In the genomic region with DNA sequence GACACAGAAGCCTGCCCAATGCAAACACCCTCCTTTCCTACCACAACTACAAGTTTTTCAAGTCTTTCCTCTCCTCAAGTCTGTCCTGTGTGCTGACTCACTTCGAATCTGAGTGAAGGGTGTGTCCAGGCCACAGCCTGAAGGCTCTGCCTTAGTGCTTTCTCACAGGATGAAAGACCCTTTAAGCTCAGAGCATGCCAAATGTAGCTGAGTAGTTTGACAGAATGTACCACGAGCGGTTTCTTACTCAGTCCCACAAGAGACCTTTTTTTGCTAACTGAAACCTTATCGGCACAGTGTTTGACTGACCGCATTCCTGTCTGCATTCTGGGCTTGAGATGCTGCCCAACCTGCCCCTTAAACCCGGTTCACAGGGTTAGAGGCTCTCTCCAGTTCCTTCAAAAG, we compare ENCODE assay signal across 12 mouse cellular contexts.
DNase-seq lines count a peak whose midpoint lies in the region; ATAC-seq and TF ChIP-seq lines count a peak whose summit lies in the region.
"Had no signal": no experiment of that assay in that cellular context is flagged by ENCODE, and none has a peak within 500 bp of the region (broad histone marks: within the 10 kb centered on the region; RNA-seq: fewer than 3 reads in every experiment).

No protein-coding gene starts in this region.

- no peak for ATAC-seq in heart, postnatal 0 days (ENCODE audit: insufficient read depth, low read depth)
- ATAC-seq in kidney, embryonic 14.5 days (ENCODE audit: low FRiP score, low TSS enrichment) = no peak
- ATAC-seq in midbrain, embryonic 11.5 days (ENCODE audit: low FRiP score) = no peak
- ATAC-seq: forebrain, embryonic 14.5 days had no signal

- H3K9ac ChIP-seq in heart, postnatal 0 days (replicated peaks; ENCODE audit: low read depth, low read length) = no peak overlapping the region
- H3K9ac ChIP-seq in kidney, embryonic 14.5 days (ENCODE audit: low read depth, low read length) = no peak overlapping the region
- no peak overlapping the region for H3K9ac ChIP-seq in midbrain, embryonic 11.5 days (ENCODE audit: low read length)
- H3K9ac ChIP-seq: limb, embryonic 13.5 days had no signal

- peaks cover 19% of the 10 kb centered on the region for H3K4me1 ChIP-seq in heart, postnatal 0 days (ENCODE audit: control insufficient read depth, insufficient read depth)
- H3K4me1 ChIP-seq in kidney, embryonic 14.5 days (ENCODE audit: control insufficient read depth, insufficient read depth, low read length) = peaks cover 5% of the 10 kb centered on the region; the same call in 1 of the 2 replicates
- peaks cover 13% of the 10 kb centered on the region for H3K4me1 ChIP-seq in midbrain, embryonic 10.5 days
- no peaks in the 10 kb centered on the region for H3K4me1 ChIP-seq in midbrain, embryonic 11.5 days (ENCODE audit: control insufficient read depth, insufficient read depth, low read length)

- no peak overlapping the region for H3K4me3 ChIP-seq in gastrocnemius, adult 2 months
- no peak overlapping the region for H3K4me3 ChIP-seq in heart, postnatal 0 days (ENCODE audit: low read depth, low read length)
- H3K4me3 ChIP-seq in macrophage (ENCODE audit: inconsistent target) = no peak overlapping the region
- no peak overlapping the region for H3K4me3 ChIP-seq in kidney, embryonic 14.5 days (ENCODE audit: low read length)
- no peak overlapping the region for H3K4me3 ChIP-seq in midbrain, embryonic 10.5 days
- H3K4me3 ChIP-seq in midbrain, embryonic 11.5 days (ENCODE audit: low read depth, low read length) = no peak overlapping the region
- H3K4me3 ChIP-seq: limb, embryonic 13.5 days had no signal

- DNase-seq in gastrocnemius, adult 2 months = no peak
- no peak for DNase-seq in gastrocnemius, postnatal 10 days
- DNase-seq in adipocyte (ENCODE audit: low spot score) = peak; percentile 47
- no peak for DNase-seq in heart, postnatal 0 days (ENCODE audit: low spot score)
- DNase-seq in midbrain, embryonic 10.5 days (ENCODE audit: low spot score) = no peak
- DNase-seq in midbrain, embryonic 11.5 days (ENCODE audit: low spot score, missing footprints) = no peak
- DNase-seq: cerebellum, adult 11-12 months; kidney, postnatal 10 days had no signal

- no peak for TF ChIP-seq EP300 in heart, postnatal 0 days (IDR thresholded peaks at IDR 0.05; ENCODE audit: low read depth)

- TF ChIP-seq CTCF in gastrocnemius, adult 2 months (IDR thresholded peaks at IDR 0.05) = no peak
- TF ChIP-seq CTCF in heart, postnatal 0 days (IDR thresholded peaks at IDR 0.05; ENCODE audit: low read depth) = no peak

- peak overlapping the region; percentile 81 for H3K27ac ChIP-seq in gastrocnemius, adult 2 months
- H3K27ac ChIP-seq in heart, postnatal 0 days (ENCODE audit: low read depth) = peak overlapping the region; percentile 79
- peak overlapping the region; percentile 97 for H3K27ac ChIP-seq in macrophage
- H3K27ac ChIP-seq in kidney, embryonic 14.5 days (ENCODE audit: low read depth, low read length) = no peak overlapping the region
- no peak overlapping the region for H3K27ac ChIP-seq in midbrain, embryonic 10.5 days (replicated peaks)
- no peak overlapping the region for H3K27ac ChIP-seq in midbrain, embryonic 11.5 days (ENCODE audit: low read depth, low read length)
- H3K27ac ChIP-seq: limb, embryonic 13.5 days had no signal

- H3K27me3 ChIP-seq in heart, postnatal 0 days (ENCODE audit: control insufficient read depth, insufficient read depth, low read length) = no peaks in the 10 kb centered on the region
- no peaks in the 10 kb centered on the region for H3K27me3 ChIP-seq in kidney, embryonic 14.5 days (ENCODE audit: control insufficient read depth, insufficient read depth, low read length)
- no peaks in the 10 kb centered on the region for H3K27me3 ChIP-seq in midbrain, embryonic 10.5 days (ENCODE audit: low read depth, poor library complexity, severe bottlenecking)
- H3K27me3 ChIP-seq in midbrain, embryonic 11.5 days (ENCODE audit: control insufficient read depth, insufficient read depth, low read length) = no peaks in the 10 kb centered on the region
- H3K27me3 ChIP-seq: limb, embryonic 13.5 days had no signal

- WGBS in heart, postnatal 0 days = 30% methylated on average over 6 of the region's 6 CpGs
- WGBS in macrophage (ENCODE audit: missing documents) = 26% methylated on average over 6 of the region's 6 CpGs
- WGBS in kidney, embryonic 14.5 days = 70% methylated on average over 6 of the region's 6 CpGs
- 85% methylated on average over 6 of the region's 6 CpGs for WGBS in midbrain, embryonic 10.5 days
- WGBS in midbrain, embryonic 11.5 days = 89% methylated on average over 6 of the region's 6 CpGs

- H3K79me2 ChIP-seq in macrophage (ENCODE audit: inconsistent target) = no peaks in the 10 kb centered on the region

- H3K4me2 ChIP-seq in heart, postnatal 0 days (ENCODE audit: low read depth, low read length) = no peak overlapping the region
- H3K4me2 ChIP-seq in kidney, embryonic 14.5 days (replicated peaks; ENCODE audit: low read depth, low read length) = no peak overlapping the region
- no peak overlapping the region for H3K4me2 ChIP-seq in midbrain, embryonic 11.5 days
- H3K4me2 ChIP-seq: limb, embryonic 13.5 days had no signal

- intact Hi-C loops in gastrocnemius, adult 2 months (cut with DNase I) = no loop called here

- H3K9me3 ChIP-seq in heart, postnatal 0 days (replicated peaks; ENCODE audit: control insufficient read depth, low read length) = no peaks in the 10 kb centered on the region
- H3K9me3 ChIP-seq in kidney, embryonic 14.5 days (ENCODE audit: control insufficient read depth, low read length) = no peaks in the 10 kb centered on the region
- no peaks in the 10 kb centered on the region for H3K9me3 ChIP-seq in midbrain, embryonic 10.5 days (replicated peaks)
- H3K9me3 ChIP-seq in midbrain, embryonic 11.5 days (ENCODE audit: control insufficient read depth, low read length) = no peaks in the 10 kb centered on the region
- H3K9me3 ChIP-seq: limb, embryonic 13.5 days had no signal

- H3K36me3 ChIP-seq in heart, postnatal 0 days (replicated peaks; ENCODE audit: control insufficient read depth, insufficient read depth, low read length) = no peaks in the 10 kb centered on the region
- H3K36me3 ChIP-seq in macrophage (ENCODE audit: inconsistent target) = no peaks in the 10 kb centered on the region
- no peaks in the 10 kb centered on the region for H3K36me3 ChIP-seq in kidney, embryonic 14.5 days (ENCODE audit: control insufficient read depth, insufficient read depth, low read length)
- no peaks in the 10 kb centered on the region for H3K36me3 ChIP-seq in midbrain, embryonic 10.5 days
- no peaks in the 10 kb centered on the region for H3K36me3 ChIP-seq in midbrain, embryonic 11.5 days (ENCODE audit: control insufficient read depth, insufficient read depth, low read length)
- H3K36me3 ChIP-seq: limb, embryonic 13.5 days had no signal

Comparison
In these comparisons a context has a peak if more than half of its experiments do, and no peak if none do; other contexts are left out.
1. H3K27ac ChIP-seq: peak in gastrocnemius, adult 2 months (single experiment), heart, postnatal 0 days (single experiment) and macrophage (single experiment); none in kidney, embryonic 14.5 days (single experiment), midbrain, embryonic 10.5 days (single experiment) and midbrain, embryonic 11.5 days (single experiment).